Mouse (Mus musculus) regulatory T cell (primary cell): ENCODE measurements around the gene Troap.
"Not testable (repeated sequence)": the region's sequence is repeated elsewhere in the genome, so short reads cannot be mapped to it uniquely, and the experiment has no call there.

Experiments used
- in situ Hi-C: fragments of 300-600 bp; cut with MboI, MseI; formaldehyde crosslinking; loops from one replicate; pipeline ENCODE4 v1.15.1; 2025; ENCODE audit warnings: high pct_unique_total_duplicates

The Troap gene

GRCm38 (mm10) chr15:99039996-99040919, 34.1 kb upstream of the Troap start:
- in situ Hi-C loops = no loop called here

- in situ Hi-C loops = no loop called here
Measured at GRCm38 (mm10) chr15:99040920-99041856, 33.2 kb upstream of the Troap start.

- in situ Hi-C loops = no loop called here
Measured at GRCm38 (mm10) chr15:99042334-99042733, 32.0 kb upstream of the Troap start.

GRCm38 (mm10) chr15:99044854-99045253, 29.5 kb upstream of the Troap start:
- in situ Hi-C loops = no loop called here

- in situ Hi-C loops = not testable (repeated sequence)
Measured at GRCm38 (mm10) chr15:99045734-99046133, 28.6 kb upstream of the Troap start.

GRCm38 (mm10) chr15:99049473-99050253, 24.7 kb upstream of the Troap start:
- in situ Hi-C loops = no loop called here

- in situ Hi-C loops = no loop called here
Measured at GRCm38 (mm10) chr15:99053373-99053772, 21.0 kb upstream of the Troap start.

- in situ Hi-C loops = no loop called here
Measured at GRCm38 (mm10) chr15:99055040-99055439, 19.3 kb upstream of the Troap start, which contains the start of gene Prph. Gene Prph (plus strand): TSS chr15:99055174.

- in situ Hi-C loops = no loop called here
Measured at GRCm38 (mm10) chr15:99055511-99055961, 18.8 kb upstream of the Troap start.

- in situ Hi-C loops = no loop called here
Measured at GRCm38 (mm10) chr15:99056332-99056731, 18.0 kb upstream of the Troap start.

- in situ Hi-C loops = no loop called here
Measured at GRCm38 (mm10) chr15:99065557-99066165, 8.7 kb upstream of the Troap start.

GRCm38 (mm10) chr15:99071988-99072387, 2.4 kb upstream of the Troap start:
- in situ Hi-C loops = no loop called here

- in situ Hi-C loops = no loop called here
Measured at GRCm38 (mm10) chr15:99074600-99075333, 392 bp downstream of the Troap start.

- in situ Hi-C loops = not testable (repeated sequence)
Measured at GRCm38 (mm10) chr15:99076011-99076410, 1.6 kb downstream of the Troap start.

- in situ Hi-C loops = no loop called here
Measured at GRCm38 (mm10) chr15:99078181-99078910, 4.0 kb downstream of the Troap start.

- in situ Hi-C loops = no loop called here
Measured at GRCm38 (mm10) chr15:99079804-99080203, 5.4 kb downstream of the Troap start.

GRCm38 (mm10) chr15:99082322-99082721, 7.9 kb downstream of the Troap start:
- in situ Hi-C loops = no loop called here

GRCm38 (mm10) chr15:99082840-99083239, 8.5 kb downstream of the Troap start:
- in situ Hi-C loops = no loop called here

- in situ Hi-C loops = no loop called here
Measured at GRCm38 (mm10) chr15:99083258-99083657, 8.9 kb downstream of the Troap start.
